Mouse (Mus musculus) liver, embryonic 14.5 days (tissue): ENCODE results near the gene E330009J07Rik. TPM values are rescaled to one million over a fixed set of nuclear protein-coding genes. Genes with fewer than 3 reads are reported as not detected.

Experiments
- ATAC-seq: fragments of 200-750 bp; cut with Nextera tagmentation; 2 replicates; pipeline ENCODE4 v1.8.0; 2017; ENCODE audit warnings: moderate number of reproducible peaks, mild to moderate bottlenecking, moderate library complexity; ENCODE audit not compliant: insufficient read depth
- DNase-seq, 3 experiments: peaks; one replicate each; pipeline ENCODE4 v3.0.0-alpha.2; 2012 to 2013; ENCODE audit warnings: low read depth in 3 of 3, low spot score in 3 of 3
- H3K27ac ChIP-seq: fragments of 300-500 bp; sonication (generic); 2 replicates; pipeline ENCODE4 v1.5.1; 2014; ENCODE audit warnings: moderate library complexity, mild to moderate bottlenecking, control low read depth, inconsistent platforms
- H3K27me3 ChIP-seq: fragments of 300-500 bp; sonication (generic); 2 replicates; pipeline ENCODE4 v1.6.1; 2014; ENCODE audit warnings: mild to moderate bottlenecking, low read length, moderate library complexity; ENCODE audit not compliant: control insufficient read depth, insufficient read depth
- H3K36me3 ChIP-seq: fragments of 300-500 bp; sonication (generic); replicated peaks from 2 replicates; pipeline ENCODE4 v1.6.1; 2014; ENCODE audit warnings: low read depth; ENCODE audit not compliant: control insufficient read depth, insufficient read depth
- H3K4me1 ChIP-seq, 2 experiments: fragments of 200-500 bp in 1 of 2; fragments of 300-500 bp in 1 of 2; sonication (generic) in 1 of 2; replicated peaks; 2 replicates each; pipeline ENCODE4 v1.6.1; 2012 to 2014; ENCODE audit warnings: antibody characterized with exemption in 1 of 2, inconsistent platforms in 1 of 2, low read length in 1 of 2; ENCODE audit not compliant: control insufficient read depth in 2 of 2, insufficient read depth in 2 of 2
- H3K4me2 ChIP-seq: fragments of 300-500 bp; sonication (generic); 2 replicates; pipeline ENCODE4 v1.6.1; 2014; ENCODE audit warnings: low read depth, mild to moderate bottlenecking, control low read depth, moderate library complexity
- H3K4me3 ChIP-seq, 2 experiments: fragments of 200-500 bp in 1 of 2; fragments of 300-500 bp in 1 of 2; sonication (generic) in 1 of 2; 2 replicates each; pipeline ENCODE4 v1.5.1; 2012 to 2014; ENCODE audit warnings: low read depth in 2 of 2, low read length in 2 of 2, mild to moderate bottlenecking in 2 of 2, control low read depth in 1 of 2, inconsistent platforms in 1 of 2, moderate library complexity in 1 of 2; ENCODE audit not compliant: insufficient read depth in 1 of 2
- H3K9ac ChIP-seq: fragments of 300-500 bp; sonication (generic); replicated peaks from 2 replicates; pipeline ENCODE4 v1.6.1; 2014; ENCODE audit warnings: mild to moderate bottlenecking, control low read depth, moderate library complexity
- H3K9me3 ChIP-seq: fragments of 300-500 bp; sonication (generic); 2 replicates; pipeline ENCODE4 v1.6.1; 2016; ENCODE audit warnings: low read length, mixed read lengths; ENCODE audit not compliant: control insufficient read depth
- CTCF ChIP-seq: IDR thresholded peaks from 2 replicates; pipeline ENCODE4 v1.5.1; 2016; ENCODE audit warnings: antibody characterized with exemption, low read depth, control low read depth
- EP300 ChIP-seq: IDR thresholded peaks from 2 replicates; pipeline ENCODE4 v1.6.1; 2016; ENCODE audit warnings: antibody characterized with exemption, low read depth
- WGBS: fragments of 180-500 bp; shearing (Covaris S2); extraction: QIAGEN DNeasy Blood & Tissue Kit; methylation state at CpG from one replicate; pipeline ENCODE4 v1.1.7; 2014; ENCODE audit not compliant: insufficient replicate concordance; 5-methylcytosine and 5-hydroxymethylcytosine counted together
- polyA plus RNA-seq, 2 experiments: library from polyadenylated mRNA; depleted of rRNA in 1 of 2; stranded (reverse) in 1 of 2; unstranded in 1 of 2; fragments of >200 nt; fragmentation: Nextera tagmentation in 1 of 2; extraction: Ambion mirVana in 1 of 2; gene quantifications; 2 replicates each; pipeline versions ENCODE4 v1.2.1 to v1.2.3; 2012 to 2014

Gene E330009J07Rik
- polyA plus RNA-seq, 2 experiments = 0.57 to 0.67 TPM

- Histone ChIP-seq H3K4me2 (no peak overlapping the region), H3K4me3 (no peak overlapping the region), H3K27me3 (no peaks in the 10 kb centered on the region), H3K4me1 (no peaks in the 10 kb centered on the region), H3K9ac (no peak overlapping the region), H3K27ac (no peak overlapping the region), H3K36me3 (no peaks in the 10 kb centered on the region), H3K9me3 (no peaks in the 10 kb centered on the region)
- DNase-seq (no peak), ATAC-seq (no peak)
- TF ChIP-seq CTCF (no peak), EP300 (no peak)
- 61% methylated on average over 1 of the region's 1 CpGs for WGBS
Observed at GRCm38 (mm10) chr6:40423013-40423412, 12.9 kb downstream of the E330009J07Rik start.

- Histone ChIP-seq H3K27me3 (no peaks in the 10 kb centered on the region), H3K4me1 (no peaks in the 10 kb centered on the region), H3K4me3 (no peak overlapping the region), H3K36me3 (no peaks in the 10 kb centered on the region), H3K4me2 (no peak overlapping the region), H3K9ac (no peak overlapping the region), H3K9me3 (no peaks in the 10 kb centered on the region), H3K27ac (no peak overlapping the region)
- 70% methylated on average over 6 of the region's 6 CpGs for WGBS
- ATAC-seq (no peak), DNase-seq (no peak)
- TF ChIP-seq CTCF (no peak), EP300 (no peak)
Observed at GRCm38 (mm10) chr6:40421099-40421498, 14.8 kb downstream of the E330009J07Rik start.

GRCm38 (mm10) chr6:40418386-40418785, 17.5 kb downstream of the E330009J07Rik start:
- Histone ChIP-seq H3K9ac (no peak overlapping the region), H3K27me3 (no peaks in the 10 kb centered on the region), H3K9me3 (no peaks in the 10 kb centered on the region), H3K4me2 (no peak overlapping the region), H3K4me3 (no peak overlapping the region), H3K27ac (no peak overlapping the region), H3K4me1 (no peaks in the 10 kb centered on the region), H3K36me3 (no peaks in the 10 kb centered on the region)
- TF ChIP-seq CTCF = no peak
- DNase-seq = no peak
- no peak for ATAC-seq
- 73% methylated on average over 4 of the region's 4 CpGs for WGBS

GRCm38 (mm10) chr6:40415799-40416198, 20.1 kb downstream of the E330009J07Rik start:
- Histone ChIP-seq H3K9ac (no peak overlapping the region), H3K27ac (no peak overlapping the region), H3K4me3 (no peak overlapping the region), H3K36me3 (no peaks in the 10 kb centered on the region), H3K9me3 (no peaks in the 10 kb centered on the region), H3K27me3 (no peaks in the 10 kb centered on the region), H3K4me1 (no peaks in the 10 kb centered on the region), H3K4me2 (no peak overlapping the region)
- TF ChIP-seq CTCF (no peak), EP300 (no peak)
- no peak for ATAC-seq
- WGBS = 61% methylated on average over 5 of the region's 5 CpGs
- DNase-seq = no peak

- Histone ChIP-seq H3K27ac (no peak overlapping the region), H3K4me2 (no peak overlapping the region), H3K27me3 (no peaks in the 10 kb centered on the region), H3K4me3 (no peak overlapping the region), H3K36me3 (no peaks in the 10 kb centered on the region), H3K9me3 (no peaks in the 10 kb centered on the region), H3K9ac (no peak overlapping the region), H3K4me1 (no peaks in the 10 kb centered on the region)
- DNase-seq (no peak), ATAC-seq (no peak)
- TF ChIP-seq EP300 (no peak), CTCF (no peak)
- WGBS = 72% methylated on average over 3 of the region's 3 CpGs
Observed at GRCm38 (mm10) chr6:40413565-40413964, 22.4 kb downstream of the E330009J07Rik start.
